Mouse (Mus musculus): ENCODE measurements around the gene Dock3. TPM values are rescaled to one million over a fixed set of nuclear protein-coding genes. Genes with fewer than 3 reads are reported as not detected.

The Dock3 gene
- polyA plus RNA-seq, 1 experiment from 2014 or later, result 7.7 TPM

GRCm38 (mm10) chr9:107027586-107027985, 204.1 kb downstream of the Dock3 start:
- DNase-seq (ENCODE audit: low spot score) (no peak), ATAC-seq (ENCODE audit: low FRiP score) (no peak)
- no peak overlapping the region for H3K4me3 ChIP-seq (ENCODE audit: low read depth, low read length)
- H3K9ac ChIP-seq (ENCODE audit: low read depth, low read length), result no peak overlapping the region
- no peak overlapping the region for H3K27ac ChIP-seq (ENCODE audit: low read depth, low read length)
- H3K4me1 ChIP-seq (replicated peaks; ENCODE audit: control insufficient read depth, insufficient read depth, low read length), result no peaks in the 10 kb centered on the region
- H3K9me3 ChIP-seq (ENCODE audit: control insufficient read depth, low read length), result no peaks in the 10 kb centered on the region
- 71% methylated on average over 2 of the region's 2 CpGs for WGBS
- no peak overlapping the region for H3K4me2 ChIP-seq (replicated peaks; ENCODE audit: low read depth, low read length)
- H3K36me3 ChIP-seq (ENCODE audit: control insufficient read depth, insufficient read depth, low read length), result no peaks in the 10 kb centered on the region
- H3K27me3 ChIP-seq (ENCODE audit: control insufficient read depth, insufficient read depth, low read length), result no peaks in the 10 kb centered on the region

- Histone ChIP-seq H3K4me1 (replicated peaks; ENCODE audit: control insufficient read depth, insufficient read depth, low read length) (no peaks in the 10 kb centered on the region), H3K27me3 (ENCODE audit: control insufficient read depth, insufficient read depth, low read length) (no peaks in the 10 kb centered on the region), H3K9ac (ENCODE audit: low read depth, low read length) (no peak overlapping the region), H3K36me3 (ENCODE audit: control insufficient read depth, insufficient read depth, low read length) (no peaks in the 10 kb centered on the region), H3K27ac (ENCODE audit: low read depth, low read length) (no peak overlapping the region), H3K4me2 (replicated peaks; ENCODE audit: low read depth, low read length) (no peak overlapping the region), H3K4me3 (ENCODE audit: low read depth, low read length) (no peak overlapping the region), H3K9me3 (ENCODE audit: control insufficient read depth, low read length) (no peaks in the 10 kb centered on the region)
- ATAC-seq (ENCODE audit: low FRiP score) (no peak), DNase-seq (ENCODE audit: low spot score) (no peak)
- 81% methylated on average over 4 of the region's 4 CpGs for WGBS
Measured at GRCm38 (mm10) chr9:107009841-107010240, 221.9 kb downstream of the Dock3 start.

GRCm38 (mm10) chr9:107003187-107003586, 228.5 kb downstream of the Dock3 start:
- H3K9me3 ChIP-seq (ENCODE audit: control insufficient read depth, low read length), result no peaks in the 10 kb centered on the region
- DNase-seq (ENCODE audit: low spot score), result no peak
- no peaks in the 10 kb centered on the region for H3K36me3 ChIP-seq (ENCODE audit: control insufficient read depth, insufficient read depth, low read length)
- no peak overlapping the region for H3K4me2 ChIP-seq (replicated peaks; ENCODE audit: low read depth, low read length)
- H3K4me1 ChIP-seq (replicated peaks; ENCODE audit: control insufficient read depth, insufficient read depth, low read length), result no peaks in the 10 kb centered on the region
- no peak overlapping the region for H3K4me3 ChIP-seq (ENCODE audit: low read depth, low read length)
- H3K27me3 ChIP-seq (ENCODE audit: control insufficient read depth, insufficient read depth, low read length), result no peaks in the 10 kb centered on the region
- no peak overlapping the region for H3K9ac ChIP-seq (ENCODE audit: low read depth, low read length)
- no peak overlapping the region for H3K27ac ChIP-seq (ENCODE audit: low read depth, low read length)
- 90% methylated on average over 2 of the region's 2 CpGs for WGBS
- ATAC-seq (ENCODE audit: low FRiP score), result no peak

GRCm38 (mm10) chr9:106970742-106971141, 261.0 kb downstream of the Dock3 start:
- no peaks in the 10 kb centered on the region for H3K36me3 ChIP-seq (ENCODE audit: control insufficient read depth, insufficient read depth, low read length)
- H3K27ac ChIP-seq (ENCODE audit: low read depth, low read length), result no peak overlapping the region
- ATAC-seq (ENCODE audit: low FRiP score) (no peak), DNase-seq (ENCODE audit: low spot score) (peak; percentile 41)
- 66% methylated on average over 3 of the region's 3 CpGs for WGBS
- no peak overlapping the region for H3K4me3 ChIP-seq (ENCODE audit: low read depth, low read length)
- H3K4me1 ChIP-seq (replicated peaks; ENCODE audit: control insufficient read depth, insufficient read depth, low read length), result no peaks in the 10 kb centered on the region
- no peaks in the 10 kb centered on the region for H3K27me3 ChIP-seq (ENCODE audit: control insufficient read depth, insufficient read depth, low read length)
- no peak overlapping the region for H3K9ac ChIP-seq (ENCODE audit: low read depth, low read length)
- no peaks in the 10 kb centered on the region for H3K9me3 ChIP-seq (ENCODE audit: control insufficient read depth, low read length)
- H3K4me2 ChIP-seq (replicated peaks; ENCODE audit: low read depth, low read length), result no peak overlapping the region

GRCm38 (mm10) chr9:106958452-106958851, 273.3 kb downstream of the Dock3 start:
- WGBS, result 89% methylated on average over 1 of the region's 1 CpGs

GRCm38 (mm10) chr9:106955486-106955885, 276.2 kb downstream of the Dock3 start:
- no peak overlapping the region for H3K4me2 ChIP-seq (replicated peaks; ENCODE audit: low read depth, low read length)
- no peaks in the 10 kb centered on the region for H3K36me3 ChIP-seq (ENCODE audit: control insufficient read depth, insufficient read depth, low read length)
- ATAC-seq (ENCODE audit: low FRiP score) (no peak), DNase-seq (ENCODE audit: low spot score) (no peak)
- H3K4me3 ChIP-seq (ENCODE audit: low read depth, low read length), result no peak overlapping the region
- H3K27ac ChIP-seq (ENCODE audit: low read depth, low read length), result no peak overlapping the region
- H3K9me3 ChIP-seq (ENCODE audit: control insufficient read depth, low read length), result no peaks in the 10 kb centered on the region
- no peak overlapping the region for H3K9ac ChIP-seq (ENCODE audit: low read depth, low read length)
- no peaks in the 10 kb centered on the region for H3K27me3 ChIP-seq (ENCODE audit: control insufficient read depth, insufficient read depth, low read length)
- no peaks in the 10 kb centered on the region for H3K4me1 ChIP-seq (replicated peaks; ENCODE audit: control insufficient read depth, insufficient read depth, low read length)

More at GRCm38 (mm10) chr9:106958452-106958851, 273.3 kb downstream of the Dock3 start:
- Histone ChIP-seq H3K27me3 (ENCODE audit: control insufficient read depth, insufficient read depth, low read length) (no peaks in the 10 kb centered on the region), H3K9ac (ENCODE audit: low read depth, low read length) (no peak overlapping the region), H3K4me3 (ENCODE audit: low read depth, low read length) (no peak overlapping the region), H3K27ac (ENCODE audit: low read depth, low read length) (no peak overlapping the region), H3K9me3 (ENCODE audit: control insufficient read depth, low read length) (no peaks in the 10 kb centered on the region), H3K4me1 (replicated peaks; ENCODE audit: control insufficient read depth, insufficient read depth, low read length) (no peaks in the 10 kb centered on the region), H3K36me3 (ENCODE audit: control insufficient read depth, insufficient read depth, low read length) (no peaks in the 10 kb centered on the region), H3K4me2 (replicated peaks; ENCODE audit: low read depth, low read length) (no peak overlapping the region)
- DNase-seq (ENCODE audit: low spot score) (no peak), ATAC-seq (ENCODE audit: low FRiP score) (no peak)

GRCm38 (mm10) chr9:106934998-106935397, 296.7 kb downstream of the Dock3 start:
- DNase-seq (ENCODE audit: low spot score) (no peak), ATAC-seq (ENCODE audit: low FRiP score) (no peak)
- no peak overlapping the region for H3K9ac ChIP-seq (ENCODE audit: low read depth, low read length)
- H3K27me3 ChIP-seq (ENCODE audit: control insufficient read depth, insufficient read depth, low read length), result no peaks in the 10 kb centered on the region
- no peaks in the 10 kb centered on the region for H3K4me1 ChIP-seq (replicated peaks; ENCODE audit: control insufficient read depth, insufficient read depth, low read length)
- no peak overlapping the region for H3K4me3 ChIP-seq (ENCODE audit: low read depth, low read length)
- no peak overlapping the region for H3K27ac ChIP-seq (ENCODE audit: low read depth, low read length)
- H3K4me2 ChIP-seq (replicated peaks; ENCODE audit: low read depth, low read length), result no peak overlapping the region
- no peaks in the 10 kb centered on the region for H3K36me3 ChIP-seq (ENCODE audit: control insufficient read depth, insufficient read depth, low read length)
- WGBS, result 95% methylated on average over 1 of the region's 1 CpGs
- no peaks in the 10 kb centered on the region for H3K9me3 ChIP-seq (ENCODE audit: control insufficient read depth, low read length)

GRCm38 (mm10) chr9:106914878-106915277, 316.8 kb downstream of the Dock3 start:
- no peak overlapping the region for H3K9ac ChIP-seq (ENCODE audit: low read depth, low read length)
- no peaks in the 10 kb centered on the region for H3K36me3 ChIP-seq (ENCODE audit: control insufficient read depth, insufficient read depth, low read length)
- H3K27ac ChIP-seq (ENCODE audit: low read depth, low read length), result no peak overlapping the region
- H3K4me1 ChIP-seq (replicated peaks; ENCODE audit: control insufficient read depth, insufficient read depth, low read length), result no peaks in the 10 kb centered on the region
- no peak for DNase-seq (ENCODE audit: low spot score)
- H3K4me2 ChIP-seq (replicated peaks; ENCODE audit: low read depth, low read length), result no peak overlapping the region
- ATAC-seq (ENCODE audit: low FRiP score), result no peak
- WGBS, result 83% methylated on average over 6 of the region's 6 CpGs
- no peak overlapping the region for H3K4me3 ChIP-seq (ENCODE audit: low read depth, low read length)
- H3K9me3 ChIP-seq (ENCODE audit: control insufficient read depth, low read length), result no peaks in the 10 kb centered on the region
- no peaks in the 10 kb centered on the region for H3K27me3 ChIP-seq (ENCODE audit: control insufficient read depth, insufficient read depth, low read length)

GRCm38 (mm10) chr9:106913759-106914158, 317.9 kb downstream of the Dock3 start:
- Histone ChIP-seq H3K9me3 (ENCODE audit: control insufficient read depth, low read length) (no peaks in the 10 kb centered on the region), H3K27me3 (ENCODE audit: control insufficient read depth, insufficient read depth, low read length) (no peaks in the 10 kb centered on the region), H3K9ac (ENCODE audit: low read depth, low read length) (no peak overlapping the region), H3K4me2 (replicated peaks; ENCODE audit: low read depth, low read length) (no peak overlapping the region), H3K36me3 (ENCODE audit: control insufficient read depth, insufficient read depth, low read length) (no peaks in the 10 kb centered on the region), H3K27ac (ENCODE audit: low read depth, low read length) (no peak overlapping the region), H3K4me1 (replicated peaks; ENCODE audit: control insufficient read depth, insufficient read depth, low read length) (no peaks in the 10 kb centered on the region), H3K4me3 (ENCODE audit: low read depth, low read length) (no peak overlapping the region)
- 32% methylated on average over 1 of the region's 1 CpGs for WGBS
- ATAC-seq (ENCODE audit: low FRiP score) (no peak), DNase-seq (ENCODE audit: low spot score) (no peak)

Data from hindbrain, embryonic 11.5 days (tissue).